Mouse (Mus musculus): ENCODE measurements around the gene Pla2g2f. TPM values are rescaled to one million over a fixed set of nuclear protein-coding genes. Genes with fewer than 3 reads are reported as not detected.

Pla2g2f gene
- polyA plus RNA-seq, 1 experiment from 2014 or later = 0.07 TPM

- no peak for ATAC-seq (ENCODE audit: low FRiP score, low TSS enrichment)
- H3K27ac ChIP-seq (ENCODE audit: low read length) = no peak overlapping the region
- H3K27me3 ChIP-seq (ENCODE audit: insufficient read depth, low read length) = no peaks in the 10 kb centered on the region
- 65% methylated on average over 2 of the region's 2 CpGs for WGBS
- no peak overlapping the region for H3K9ac ChIP-seq (replicated peaks; ENCODE audit: low read length)
- no peaks in the 10 kb centered on the region for H3K36me3 ChIP-seq (ENCODE audit: insufficient read depth, low read length)
- peaks cover 6% of the 10 kb centered on the region; the same call in 1 of the 2 replicates for H3K4me1 ChIP-seq (ENCODE audit: insufficient read depth, low read length)
- no peak overlapping the region for H3K4me3 ChIP-seq (ENCODE audit: low read length)
- H3K4me2 ChIP-seq (replicated peaks; ENCODE audit: low read depth, low read length) = no peak overlapping the region
- H3K9me3 ChIP-seq (ENCODE audit: low read length) = no peaks in the 10 kb centered on the region
Measured at GRCm38 (mm10) chr4:138793276-138793675, 35.9 kb upstream of the Pla2g2f start.

- H3K9ac ChIP-seq (replicated peaks; ENCODE audit: low read length) = no peak overlapping the region
- no peaks in the 10 kb centered on the region for H3K27me3 ChIP-seq (ENCODE audit: insufficient read depth, low read length)
- ATAC-seq (ENCODE audit: low FRiP score, low TSS enrichment) = no peak
- H3K4me3 ChIP-seq (ENCODE audit: low read length) = no peak overlapping the region
- H3K9me3 ChIP-seq (ENCODE audit: low read length) = no peaks in the 10 kb centered on the region
- H3K4me2 ChIP-seq (replicated peaks; ENCODE audit: low read depth, low read length) = no peak overlapping the region
- H3K4me1 ChIP-seq (ENCODE audit: insufficient read depth, low read length) = peaks cover 6% of the 10 kb centered on the region; the same call in 1 of the 2 replicates
- no peak overlapping the region for H3K27ac ChIP-seq (ENCODE audit: low read length)
- 17% methylated on average over 9 of the region's 9 CpGs for WGBS
- H3K36me3 ChIP-seq (ENCODE audit: insufficient read depth, low read length) = no peaks in the 10 kb centered on the region
Measured at GRCm38 (mm10) chr4:138792599-138792998, 35.2 kb upstream of the Pla2g2f start.

- WGBS = 69% methylated on average over 6 of the region's 6 CpGs
- Histone ChIP-seq H3K27me3 (ENCODE audit: insufficient read depth, low read length) (no peaks in the 10 kb centered on the region), H3K4me1 (ENCODE audit: insufficient read depth, low read length) (peaks cover 5% of the 10 kb centered on the region; the same call in 1 of the 2 replicates), H3K27ac (ENCODE audit: low read length) (no peak overlapping the region), H3K36me3 (ENCODE audit: insufficient read depth, low read length) (no peaks in the 10 kb centered on the region), H3K4me2 (replicated peaks; ENCODE audit: low read depth, low read length) (no peak overlapping the region), H3K9ac (replicated peaks; ENCODE audit: low read length) (no peak overlapping the region), H3K9me3 (ENCODE audit: low read length) (no peaks in the 10 kb centered on the region), H3K4me3 (ENCODE audit: low read length) (no peak overlapping the region)
- no peak for ATAC-seq (ENCODE audit: low FRiP score, low TSS enrichment)
Measured at GRCm38 (mm10) chr4:138791452-138791851, 34.0 kb upstream of the Pla2g2f start.

GRCm38 (mm10) chr4:138788381-138788780 lies 31.0 kb upstream of the Pla2g2f start:
- Histone ChIP-seq H3K27ac (ENCODE audit: low read length) (no peak overlapping the region), H3K4me1 (ENCODE audit: insufficient read depth, low read length) (peaks cover 8% of the 10 kb centered on the region; the same call in 1 of the 2 replicates), H3K9me3 (ENCODE audit: low read length) (no peaks in the 10 kb centered on the region), H3K4me2 (replicated peaks; ENCODE audit: low read depth, low read length) (no peak overlapping the region), H3K36me3 (ENCODE audit: insufficient read depth, low read length) (no peaks in the 10 kb centered on the region), H3K27me3 (ENCODE audit: insufficient read depth, low read length) (no peaks in the 10 kb centered on the region), H3K4me3 (ENCODE audit: low read length) (no peak overlapping the region), H3K9ac (replicated peaks; ENCODE audit: low read length) (no peak overlapping the region)
- no peak for ATAC-seq (ENCODE audit: low FRiP score, low TSS enrichment)
- WGBS = 69% methylated on average over 4 of the region's 4 CpGs

- Histone ChIP-seq H3K36me3 (ENCODE audit: insufficient read depth, low read length) (no peaks in the 10 kb centered on the region), H3K4me2 (replicated peaks; ENCODE audit: low read depth, low read length) (no peak overlapping the region), H3K27ac (ENCODE audit: low read length) (no peak overlapping the region), H3K9me3 (ENCODE audit: low read length) (no peaks in the 10 kb centered on the region), H3K9ac (replicated peaks; ENCODE audit: low read length) (no peak overlapping the region), H3K4me1 (ENCODE audit: insufficient read depth, low read length) (peaks cover 8% of the 10 kb centered on the region; the same call in 1 of the 2 replicates), H3K27me3 (ENCODE audit: insufficient read depth, low read length) (no peaks in the 10 kb centered on the region), H3K4me3 (ENCODE audit: low read length) (no peak overlapping the region)
- WGBS = 43% methylated on average over 4 of the region's 4 CpGs
- no peak for ATAC-seq (ENCODE audit: low FRiP score, low TSS enrichment)
Measured at GRCm38 (mm10) chr4:138786141-138786540, 28.7 kb upstream of the Pla2g2f start.

- no peaks in the 10 kb centered on the region for H3K27me3 ChIP-seq (ENCODE audit: insufficient read depth, low read length)
- H3K9ac ChIP-seq (replicated peaks; ENCODE audit: low read length) = no peak overlapping the region
- H3K27ac ChIP-seq (ENCODE audit: low read length) = no peak overlapping the region
- H3K9me3 ChIP-seq (ENCODE audit: low read length) = no peaks in the 10 kb centered on the region
- ATAC-seq (ENCODE audit: low FRiP score, low TSS enrichment) = no peak
- peaks cover 8% of the 10 kb centered on the region; the same call in 1 of the 2 replicates for H3K4me1 ChIP-seq (ENCODE audit: insufficient read depth, low read length)
- no peaks in the 10 kb centered on the region for H3K36me3 ChIP-seq (ENCODE audit: insufficient read depth, low read length)
- no peak overlapping the region for H3K4me2 ChIP-seq (replicated peaks; ENCODE audit: low read depth, low read length)
- H3K4me3 ChIP-seq (ENCODE audit: low read length) = no peak overlapping the region
- WGBS = 46% methylated on average over 4 of the region's 4 CpGs
Measured at GRCm38 (mm10) chr4:138785721-138786120, 28.3 kb upstream of the Pla2g2f start.

- Histone ChIP-seq H3K36me3 (ENCODE audit: insufficient read depth, low read length) (no peaks in the 10 kb centered on the region), H3K27ac (ENCODE audit: low read length) (no peak overlapping the region), H3K9me3 (ENCODE audit: low read length) (no peaks in the 10 kb centered on the region), H3K4me3 (ENCODE audit: low read length) (no peak overlapping the region), H3K4me1 (ENCODE audit: insufficient read depth, low read length) (peaks cover 14% of the 10 kb centered on the region), H3K27me3 (ENCODE audit: insufficient read depth, low read length) (no peaks in the 10 kb centered on the region; the same call in 1 of the 2 replicates), H3K4me2 (replicated peaks; ENCODE audit: low read depth, low read length) (no peak overlapping the region), H3K9ac (replicated peaks; ENCODE audit: low read length) (no peak overlapping the region)
- no peak for ATAC-seq (ENCODE audit: low FRiP score, low TSS enrichment)
- 75% methylated on average over 6 of the region's 6 CpGs for WGBS
Measured at GRCm38 (mm10) chr4:138782098-138782497, 24.7 kb upstream of the Pla2g2f start.

- no peak overlapping the region for H3K9ac ChIP-seq (replicated peaks; ENCODE audit: low read length)
- peaks cover 7% of the 10 kb centered on the region; the same call in 1 of the 2 replicates for H3K4me1 ChIP-seq (ENCODE audit: insufficient read depth, low read length)
- no peaks in the 10 kb centered on the region; the same call in 1 of the 2 replicates for H3K27me3 ChIP-seq (ENCODE audit: insufficient read depth, low read length)
- no peak for ATAC-seq (ENCODE audit: low FRiP score, low TSS enrichment)
- H3K36me3 ChIP-seq (ENCODE audit: insufficient read depth, low read length) = no peaks in the 10 kb centered on the region
- no peak overlapping the region for H3K27ac ChIP-seq (ENCODE audit: low read length)
- no peak overlapping the region for H3K4me3 ChIP-seq (ENCODE audit: low read length)
- no peaks in the 10 kb centered on the region for H3K9me3 ChIP-seq (ENCODE audit: low read length)
- H3K4me2 ChIP-seq (replicated peaks; ENCODE audit: low read depth, low read length) = no peak overlapping the region
- WGBS = 84% methylated on average over 5 of the region's 5 CpGs
Measured at GRCm38 (mm10) chr4:138780300-138780699, 22.9 kb upstream of the Pla2g2f start.

GRCm38 (mm10) chr4:138777417-138778407 lies 20.3 kb upstream of the Pla2g2f start:
- no peaks in the 10 kb centered on the region; the same call in 1 of the 2 replicates for H3K27me3 ChIP-seq (ENCODE audit: insufficient read depth, low read length)
- WGBS = 32% methylated on average over 20 of the region's 20 CpGs
- H3K4me1 ChIP-seq (ENCODE audit: insufficient read depth, low read length) = peaks cover 7% of the 10 kb centered on the region; the same call in 1 of the 2 replicates
- no peaks in the 10 kb centered on the region for H3K9me3 ChIP-seq (ENCODE audit: low read length)
- no peak overlapping the region for H3K4me3 ChIP-seq (ENCODE audit: low read length)
- ATAC-seq (ENCODE audit: low FRiP score, low TSS enrichment) = no peak
- H3K27ac ChIP-seq (ENCODE audit: low read length) = no peak overlapping the region
- no peak overlapping the region for H3K4me2 ChIP-seq (replicated peaks; ENCODE audit: low read depth, low read length)
- H3K9ac ChIP-seq (replicated peaks; ENCODE audit: low read length) = no peak overlapping the region
- no peaks in the 10 kb centered on the region for H3K36me3 ChIP-seq (ENCODE audit: insufficient read depth, low read length)

GRCm38 (mm10) chr4:138775435-138775834 lies 18.0 kb upstream of the Pla2g2f start, which contains the start of gene Pla2g2d:
Gene Pla2g2d, plus strand, starts transcription at chr4:138775735.
- Histone ChIP-seq H3K9ac (replicated peaks; ENCODE audit: low read length) (no peak within 1 kb of the TSS), H3K4me3 (ENCODE audit: low read length) (no peak within 1 kb of the TSS), H3K9me3 (ENCODE audit: low read length) (no peaks in the 10 kb centered on the region), H3K4me2 (replicated peaks; ENCODE audit: low read depth, low read length) (no peak within 1 kb of the TSS), H3K4me1 (ENCODE audit: insufficient read depth, low read length) (peaks cover 7% of the 10 kb centered on the region; the same call in 1 of the 2 replicates), H3K27ac (ENCODE audit: low read length) (no peak within 1 kb of the TSS), H3K36me3 (ENCODE audit: insufficient read depth, low read length) (no peaks in the 10 kb centered on the region), H3K27me3 (ENCODE audit: insufficient read depth, low read length) (no peaks in the 10 kb centered on the region; the same call in 1 of the 2 replicates)
- WGBS = 83% methylated on average over 6 of the region's 6 CpGs
- ATAC-seq (ENCODE audit: low FRiP score, low TSS enrichment) = no peak
